Mouse (Mus musculus) ES-Bruce4 (cell line): ENCODE measurements at regions not wholly inside any gene's neighbourhood (a gene's known extent, or its start where the extent isn't known, plus 50 kb on each side); places are given as distances from the start of the nearest gene placed in this dataset.
"Not testable (repeated sequence)": the region's sequence is repeated elsewhere in the genome, so short reads cannot be mapped to it uniquely, and the experiment has no call there.

Experiments
- CTCF ChIP-seq: IDR thresholded peaks from one replicate; pipeline ENCODE4 v1.8.1; 2011; ENCODE audit warnings: low read depth, low read length
- EP300 ChIP-seq: IDR thresholded peaks from 2 replicates; pipeline ENCODE4 v1.6.1; 2011; ENCODE audit warnings: low read depth, low read length; ENCODE audit not compliant: insufficient read depth

DNA sequence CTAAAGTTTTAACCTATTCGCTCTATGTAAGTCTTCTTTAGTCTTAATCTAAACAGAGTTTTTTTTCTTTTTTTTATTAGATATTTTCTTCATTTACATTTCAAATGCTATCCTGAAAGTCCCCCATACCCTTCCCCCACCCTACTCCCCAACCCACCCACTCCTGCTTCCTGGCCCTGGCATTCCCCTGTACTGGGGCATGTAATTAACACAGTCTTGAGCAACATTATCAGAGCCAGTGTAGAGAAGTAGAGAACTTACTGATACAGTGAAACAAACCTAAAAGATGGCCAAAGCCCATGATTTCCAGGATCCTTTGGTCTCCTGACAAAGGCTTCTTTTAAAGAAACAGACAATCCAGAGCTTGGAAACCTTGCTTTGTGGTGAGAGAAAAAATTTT, 227.9 kb downstream of the Scg2 start:
- TF ChIP-seq CTCF, EP300: not testable (repeated sequence)
